Mouse (Mus musculus) B cell, adult 62 days (primary cell): Measurements from ENCODE around the gene Bicdl2. TPM values are rescaled to one million over a fixed set of nuclear protein-coding genes. Genes with fewer than 3 reads are reported as not detected.

ENCODE experiments used
- total RNA-seq: library from RNA; stranded (reverse); gene quantifications from 4 replicates; pipeline ENCODE4 v1.2.4, GENCODE M21; 2023

The Bicdl2 gene
- 0.36 TPM in 1 of 4 replicates, not detected in the others for total RNA-seq

DNA sequence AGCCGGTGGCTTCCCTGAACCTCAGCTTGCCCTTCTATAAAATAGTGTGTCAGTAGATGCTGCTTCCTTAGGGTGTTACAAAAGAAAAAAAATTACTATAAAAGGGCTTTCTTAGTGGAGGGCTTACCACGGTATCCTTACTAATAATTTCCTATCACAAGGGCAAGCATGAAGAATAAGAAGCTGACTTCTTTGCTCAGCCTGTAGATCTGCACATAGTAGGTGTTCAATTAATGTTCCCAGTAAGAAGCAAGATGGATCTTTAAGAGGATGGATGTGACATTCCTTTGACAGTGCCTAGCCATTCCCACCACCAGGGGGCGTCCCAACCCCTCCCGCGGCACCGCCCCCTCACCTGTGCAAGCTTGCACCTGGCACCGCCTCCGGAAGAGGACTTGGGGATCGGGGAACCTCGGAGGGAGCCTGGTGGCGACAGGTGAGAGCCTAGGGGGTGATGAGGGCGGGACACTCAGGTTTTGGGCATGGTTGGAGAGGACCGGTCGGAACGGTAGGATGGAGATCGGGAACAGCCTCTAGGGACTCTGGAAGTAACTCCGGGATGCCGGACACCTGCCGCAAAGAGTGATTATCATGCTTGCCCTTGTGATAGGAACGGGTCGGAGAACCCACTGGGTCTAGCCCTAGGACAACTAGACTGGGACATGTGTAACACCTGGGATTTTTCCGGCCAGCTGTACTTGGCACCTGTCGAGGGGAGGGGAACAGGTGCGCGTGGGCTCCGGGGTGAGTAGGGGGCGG is at the start of gene Bicdl2:
Gene Bicdl2 (plus strand): TSS at position 390 of the 759 bp plus-strand sequence.

DNA sequence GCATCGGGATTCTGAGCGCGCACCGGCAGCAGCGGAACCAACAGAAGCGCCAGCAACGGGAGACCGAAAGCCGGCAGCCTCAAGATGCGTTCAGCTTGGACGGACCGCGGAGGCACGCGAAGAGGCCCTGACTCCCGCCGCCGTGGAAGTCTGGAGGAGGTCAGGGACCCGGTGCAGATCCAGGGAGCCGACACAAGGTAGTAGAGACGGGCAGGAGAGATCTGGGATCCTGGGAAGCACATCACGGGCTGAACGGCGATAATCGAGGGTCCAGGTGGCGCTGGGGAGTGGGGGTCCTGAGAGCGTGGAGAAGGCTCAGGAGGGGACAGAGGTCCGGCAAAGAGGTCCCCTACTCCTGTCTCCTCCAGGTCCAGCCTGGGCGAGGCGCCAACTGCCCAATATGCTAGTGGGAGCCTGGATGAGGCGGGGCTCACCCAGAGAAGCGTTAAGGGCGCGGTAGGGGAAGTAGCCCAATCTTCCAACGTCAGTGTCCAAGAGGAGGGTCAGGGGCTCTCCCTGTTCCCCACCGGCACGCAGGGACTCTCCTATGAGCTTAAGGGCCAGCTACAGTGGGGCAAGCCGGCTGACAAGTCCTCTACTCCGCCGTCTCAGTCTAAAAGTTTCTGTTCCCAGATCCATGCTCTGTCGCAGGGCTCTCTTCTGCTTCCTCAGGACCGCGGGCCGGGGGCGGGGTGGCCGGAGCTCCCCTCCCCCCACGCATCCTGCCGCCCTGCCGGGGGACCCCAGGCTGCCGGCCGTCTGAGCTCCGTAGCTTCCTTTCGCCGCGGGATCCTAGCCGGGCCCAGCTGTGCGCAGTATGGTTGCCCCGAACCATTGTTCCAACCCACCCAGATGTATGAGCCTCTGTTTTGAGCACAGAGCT is 15.5 kb upstream of the Bicdl2 start, which contains the start of gene Mmp25:
Gene Mmp25 (minus strand): TSS at position 665 of the 883 bp plus-strand sequence.

DNA sequence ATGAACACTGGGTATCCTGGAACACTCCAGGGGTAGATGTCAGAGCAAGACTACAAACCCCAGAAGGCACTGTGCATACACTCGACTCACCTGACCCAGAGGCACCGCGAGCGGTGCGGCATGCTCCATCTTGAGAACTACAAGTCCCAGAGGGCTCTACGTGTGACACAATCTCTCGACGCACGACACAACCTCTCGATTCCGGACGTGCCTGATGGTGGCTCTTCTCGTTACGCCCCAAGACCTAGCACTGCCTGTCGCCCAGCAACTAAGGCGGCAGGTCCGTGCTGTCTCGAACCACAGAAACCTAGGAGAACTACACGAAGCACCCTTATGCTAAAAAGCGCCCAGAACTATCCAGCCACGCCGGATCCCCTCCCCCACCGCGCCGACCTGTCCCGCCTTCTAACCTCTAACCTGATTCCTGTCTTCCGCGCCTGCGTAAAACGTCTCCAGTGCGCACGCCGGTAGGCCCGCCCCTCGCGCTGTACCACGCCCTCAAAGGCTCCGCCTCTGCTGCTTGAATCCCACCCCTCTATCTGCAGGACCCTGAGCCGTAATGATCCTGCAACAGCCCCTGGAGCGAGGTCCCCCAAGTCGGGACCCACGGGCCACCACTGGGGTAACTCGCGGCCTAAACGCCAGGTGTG is 13.2 kb downstream of the Bicdl2 start, which contains the start of the genes Hcfc1r1 and Thoc6:
Gene Hcfc1r1 (plus strand): TSS at position 173 of the 650 bp plus-strand sequence.
Gene Thoc6 (minus strand): TSS at position 459 of the 650 bp plus-strand sequence.

DNA sequence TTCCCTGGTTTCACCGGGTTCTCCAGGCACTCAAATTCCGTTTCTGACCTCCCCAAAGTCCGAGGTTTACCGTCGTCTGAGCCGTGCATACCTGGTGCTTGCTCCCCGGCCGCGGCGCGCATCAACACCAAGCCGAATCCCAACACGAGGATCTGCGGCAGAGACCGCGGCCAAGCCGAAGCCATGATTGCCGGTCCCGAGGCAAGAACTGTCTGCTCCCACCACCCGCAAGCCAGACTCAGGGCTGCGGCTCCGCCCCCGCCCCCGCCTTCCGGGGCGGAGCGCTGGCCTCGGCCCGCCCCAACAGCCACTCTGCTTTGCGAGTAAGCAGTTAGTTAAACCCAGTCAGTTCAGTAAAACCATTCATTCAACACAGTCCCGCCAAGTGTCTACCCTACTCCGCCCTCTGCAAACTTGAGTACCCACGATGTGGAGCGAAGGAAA is 17.0 kb downstream of the Bicdl2 start, which contains the start of gene Tnfrsf12a:
Gene Tnfrsf12a (minus strand): TSS at position 233 of the 444 bp plus-strand sequence.

DNA sequence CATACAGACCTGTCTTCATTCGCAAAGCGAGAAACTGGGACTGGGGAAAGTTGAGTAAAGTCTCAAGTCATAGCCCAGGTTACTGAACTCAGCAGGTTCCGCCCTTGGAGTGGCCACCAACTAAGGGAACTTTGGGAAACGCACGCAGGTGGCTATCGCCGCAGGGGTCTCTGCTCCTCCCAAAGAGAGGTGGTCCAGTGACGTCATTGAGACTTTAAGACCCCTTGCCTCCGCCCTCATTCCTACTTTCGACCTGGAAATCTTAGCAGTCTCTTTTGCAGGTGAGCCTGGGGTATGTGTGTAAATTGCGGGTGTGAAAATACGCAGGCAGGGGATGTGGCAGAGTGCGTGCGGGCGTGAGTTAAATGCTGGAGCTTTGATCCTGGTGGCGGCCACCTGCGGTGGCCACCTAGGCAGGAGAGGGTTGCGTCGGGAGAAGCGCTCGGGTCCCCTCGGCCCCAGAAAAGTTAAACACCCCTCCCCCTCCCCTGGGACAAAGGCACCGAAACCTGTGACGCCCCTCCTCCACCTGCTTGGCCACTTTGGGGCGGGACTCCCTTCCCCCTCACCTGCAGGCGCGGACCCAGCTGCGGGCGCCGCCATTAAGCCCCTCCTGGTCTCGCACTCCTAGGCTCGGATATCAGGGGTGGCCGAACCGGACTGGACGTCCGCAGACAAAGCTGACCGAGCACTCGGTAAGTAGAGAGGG is 19.0 kb downstream of the Bicdl2 start, which contains the start of gene Cldn6:
Gene Cldn6 (plus strand): TSS at position 123 of the 709 bp plus-strand sequence.

DNA sequence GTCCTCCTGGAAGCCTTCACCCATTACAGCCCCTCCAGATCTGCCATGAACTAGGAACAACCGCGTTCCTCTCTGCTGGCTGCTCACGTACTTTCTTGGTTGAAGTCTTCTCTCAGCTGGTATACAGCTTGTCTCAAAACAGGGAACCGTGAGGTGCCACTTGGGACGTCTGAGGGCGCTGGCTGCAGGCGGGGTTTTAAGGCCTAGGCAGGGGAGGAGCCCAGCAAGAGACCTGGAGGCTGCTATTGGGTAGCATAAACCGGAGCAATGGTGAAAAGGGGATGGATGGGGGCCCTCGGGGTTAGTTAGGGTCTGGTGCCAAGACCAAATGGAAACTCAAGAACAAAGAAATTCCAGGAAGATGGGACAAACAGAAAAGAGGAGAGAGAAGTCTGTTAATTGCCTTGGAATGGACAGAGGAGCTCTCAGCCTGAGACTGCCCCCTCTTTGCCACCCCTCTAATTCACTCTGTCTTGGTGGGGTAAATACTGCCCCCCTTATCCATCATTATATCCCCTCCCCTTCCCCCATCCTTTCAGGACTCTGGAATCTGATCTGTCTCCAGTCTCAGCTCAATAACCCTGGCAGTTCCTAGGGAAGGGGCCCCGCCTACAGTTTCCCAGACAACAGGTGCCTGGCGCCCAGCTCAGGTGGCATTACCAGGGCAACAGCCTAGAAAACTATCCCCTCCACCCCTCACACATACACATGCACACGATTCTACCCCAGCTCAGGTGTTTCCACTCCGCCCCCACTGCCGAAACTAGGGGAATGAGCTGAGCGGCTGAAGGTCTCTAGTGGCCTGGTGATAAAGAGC is 23.8 kb downstream of the Bicdl2 start, which contains the start of gene Cldn9:
Gene Cldn9 (minus strand): TSS at position 171 of the 817 bp plus-strand sequence.

Other genes starting within 250 kb of the Bicdl2 start
- not detected in 4 replicates for gene Vmn2r117, start 180.8 kb upstream of the Bicdl2 start, total RNA-seq
- 7.5 to 8.8 TPM (median 8.1 TPM) in 4 replicates for gene Zfp213, start 96.3 kb upstream of the Bicdl2 start, total RNA-seq
- gene Zfp13, start 61.0 kb upstream of the Bicdl2 start, total RNA-seq, result not detected in 4 replicates
- gene Zscan10, start 59.6 kb upstream of the Bicdl2 start, total RNA-seq, result not detected in 4 replicates
- gene Mmp25, start 15.2 kb upstream of the Bicdl2 start, total RNA-seq, result 0.12 to 0.16 TPM in 2 of 4 replicates, not detected in the others
- gene Hcfc1r1, start 13.1 kb downstream of the Bicdl2 start, total RNA-seq, result 38.2 to 46.6 TPM (median 40.7 TPM) in 4 replicates
- gene Thoc6, start 13.4 kb downstream of the Bicdl2 start, total RNA-seq, result 23.1 to 32.2 TPM (median 25.4 TPM) in 4 replicates
- gene Tnfrsf12a, start 17.0 kb downstream of the Bicdl2 start, total RNA-seq, result 14.4 to 18.6 TPM (median 16.4 TPM) in 4 replicates
- not detected in 4 replicates for gene Cldn6, start 18.7 kb downstream of the Bicdl2 start, total RNA-seq
- not detected in 4 replicates for gene Cldn9, start 23.5 kb downstream of the Bicdl2 start, total RNA-seq
- not detected in 4 replicates for gene 1520401A03Rik, start 62.3 kb downstream of the Bicdl2 start, total RNA-seq
- gene Pkmyt1, start 65.8 kb downstream of the Bicdl2 start, total RNA-seq, result 35.2 to 41.8 TPM (median 38.7 TPM) in 4 replicates
- gene Paqr4, start 80.4 kb downstream of the Bicdl2 start, total RNA-seq, result 0.52 to 2.1 TPM (median 1.5 TPM) in 4 replicates
- 0.37 TPM in 1 of 4 replicates, not detected in the others for gene Kremen2, start 85.3 kb downstream of the Bicdl2 start, total RNA-seq
- 26.3 to 31.2 TPM (median 27.9 TPM) in 4 replicates for gene Flywch1, start 111.1 kb downstream of the Bicdl2 start, total RNA-seq
- gene Flywch2, start 125.6 kb downstream of the Bicdl2 start, total RNA-seq, result not detected in 4 replicates
- gene Srrm2, start 130.0 kb downstream of the Bicdl2 start, total RNA-seq, result 1,370 to 1,448 TPM (median 1,386 TPM) in 4 replicates
- gene Elob, start 168.6 kb downstream of the Bicdl2 start, total RNA-seq, result 153 to 167 TPM (median 160 TPM) in 4 replicates
- gene Prss33, start 175.6 kb downstream of the Bicdl2 start, total RNA-seq, result not detected in 4 replicates
- not detected in 4 replicates for gene Prss32, start 183.3 kb downstream of the Bicdl2 start, total RNA-seq
- gene Prss41, start 183.7 kb downstream of the Bicdl2 start, total RNA-seq, result 0.64 to 0.75 TPM (median 0.66 TPM) in 3 of 4 replicates, not detected in the other
- gene Prss21, start 207.6 kb downstream of the Bicdl2 start, total RNA-seq, result not detected in 4 replicates
- gene Dcpp1, start 220.4 kb downstream of the Bicdl2 start, total RNA-seq, result not detected in 4 replicates
- gene Dcpp2, start 220.4 kb downstream of the Bicdl2 start, total RNA-seq, result not detected in 4 replicates